Mouse (Mus musculus) neutrophil, adult 83 days (primary cell): ENCODE data around the gene Zfp661. TPM values are rescaled to one million over a fixed set of nuclear protein-coding genes. Genes with fewer than 3 reads are reported as not detected.

Source experiments
- total RNA-seq, 2 experiments: library from RNA; stranded (reverse); gene quantifications; one replicate each; pipeline ENCODE4 v1.2.4; 2023

Gene Zfp661
- under 1 TPM; 0.88 to 0.94 TPM for total RNA-seq

DNA sequence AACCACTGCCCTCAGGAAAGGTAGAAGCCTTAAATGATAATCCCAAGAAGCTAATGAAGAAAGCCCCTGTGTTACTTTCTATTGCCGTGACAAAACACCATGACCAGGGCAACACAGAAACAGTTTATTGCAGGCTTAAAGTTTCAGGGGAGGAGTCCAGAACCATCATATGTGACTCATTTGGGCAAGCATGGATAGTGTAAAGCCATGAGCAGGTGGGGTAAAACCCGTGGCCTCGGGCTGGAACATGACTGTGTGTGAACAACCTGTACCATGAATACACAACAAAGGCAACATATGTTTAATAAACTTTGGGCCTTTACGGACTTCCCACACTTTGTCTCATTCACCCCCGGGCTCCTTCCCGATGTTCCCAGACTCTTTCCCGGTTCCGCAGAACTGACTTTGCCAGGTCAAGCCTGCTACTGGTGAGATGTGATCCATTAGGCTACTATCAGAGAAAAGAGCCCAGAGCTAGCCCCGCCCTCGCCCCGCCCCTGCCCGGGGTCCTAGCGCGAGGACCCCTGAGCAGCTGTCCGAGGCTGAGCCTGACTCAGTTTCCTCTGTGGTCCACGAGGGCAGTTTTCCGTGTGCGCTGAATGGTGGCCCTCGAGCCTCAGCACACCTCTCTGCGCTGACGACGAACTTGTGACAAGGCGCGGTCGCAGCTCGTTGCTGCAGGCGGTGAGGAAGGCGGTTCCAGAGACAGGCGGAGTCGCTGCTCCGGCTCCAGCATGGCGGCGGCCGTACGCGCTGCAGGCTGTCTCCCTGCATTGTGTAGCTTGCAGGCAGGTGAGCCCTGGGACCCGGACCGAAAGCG is at the start of gene Zfp661, which contains the start of gene Mrps5:
TSS of gene Zfp661 (minus strand) at position 401 of the 820 bp plus-strand sequence.
TSS of gene Mrps5 (plus strand) at position 529 of the 820 bp plus-strand sequence.

DNA sequence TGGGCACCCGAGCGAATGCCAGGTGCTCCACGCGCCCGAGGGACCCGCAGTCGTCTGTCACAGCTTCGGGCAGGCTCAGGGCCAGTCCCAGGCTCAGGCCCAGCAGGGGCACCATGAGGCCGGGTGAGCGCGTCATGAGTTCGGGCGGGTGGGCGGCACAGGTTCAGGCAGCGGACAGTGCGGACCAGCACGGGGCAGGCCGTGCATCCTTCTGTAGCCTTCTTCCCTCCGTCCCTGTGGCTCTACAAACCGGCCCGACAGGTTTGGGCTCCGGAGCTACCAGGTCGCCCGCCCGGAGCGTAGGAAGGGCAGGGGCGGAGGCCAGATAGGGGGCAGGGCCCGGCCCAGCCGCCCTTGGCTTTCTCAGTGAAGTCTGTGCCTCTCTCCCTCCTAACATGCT is 45.7 kb downstream of the Zfp661 start, which contains the start of gene Prom2:
TSS of gene Prom2 (minus strand) at position 283 of the 400 bp plus-strand sequence.

Other genes with a start within 250 kb of the Zfp661 start
- gene Astl, start 248.5 kb downstream of the Zfp661 start, total RNA-seq = under 1 TPM; 0.33 to 0.66 TPM
- gene Adra2b, start 223.9 kb downstream of the Zfp661 start, total RNA-seq = not detected
- not detected for gene Gpat2, start 161.9 kb downstream of the Zfp661 start, total RNA-seq
- gene Fahd2a, start 142.5 kb downstream of the Zfp661 start, total RNA-seq = 1 to 10 TPM; 4.9 to 9.7 TPM
- gene Kcnip3, start 65.0 kb downstream of the Zfp661 start, total RNA-seq = 1 to 10 TPM; 1.2 to 1.7 TPM
- gene Prom2, start 45.6 kb downstream of the Zfp661 start, total RNA-seq = not detected
- gene Mrps5, start 128 bp upstream of the Zfp661 start, total RNA-seq = 10 to 100 TPM; 44.1 to 57.7 TPM
- gene Mal, start 69.6 kb upstream of the Zfp661 start, total RNA-seq = not detected
- gene Mall, start 142.8 kb upstream of the Zfp661 start, total RNA-seq = not detected
- 1 to 10 TPM; 1.0 to 1.8 TPM for gene Nphp1, start 201.8 kb upstream of the Zfp661 start, total RNA-seq
- 1 to 10 TPM; 4.7 to 5.2 TPM for gene Mtln, start 205.4 kb upstream of the Zfp661 start, total RNA-seq
- gene Bub1, start 244.8 kb upstream of the Zfp661 start, total RNA-seq = 10 to 100 TPM; 24.6 to 26.3 TPM